In the genomic region with DNA sequence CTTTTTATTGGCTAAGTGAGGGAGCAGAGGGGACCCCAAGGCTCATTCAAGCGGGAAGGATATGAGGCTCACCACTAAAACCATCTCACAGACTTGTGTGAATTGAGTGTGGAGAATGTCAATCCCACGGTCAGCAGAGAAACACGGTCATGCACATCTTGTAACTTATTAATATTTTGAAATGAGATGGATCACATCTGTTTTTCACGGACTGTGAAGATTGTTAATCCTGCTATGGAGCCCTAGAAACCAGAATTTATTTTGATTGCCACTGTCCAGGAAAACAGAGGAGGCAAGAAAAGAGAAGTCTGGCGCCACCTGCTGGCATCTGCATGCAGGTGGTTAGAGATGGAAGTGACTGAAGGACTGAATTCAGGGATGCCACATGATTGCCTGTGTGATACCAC, we compare ENCODE assay signal across 9 mouse cellular contexts. TPM values are rescaled to one million over a fixed set of nuclear protein-coding genes. Genes with fewer than 3 reads are reported as not detected.
A peak's percentile ranks its signal among the peaks of the same experiment; 100 is the strongest.
DNase-seq lines count a peak whose midpoint lies in the region; ATAC-seq and TF ChIP-seq lines count a peak whose summit lies in the region.
"Had no signal": no experiment of that assay in that cellular context is flagged by ENCODE, and none has a peak within 500 bp of the region (broad histone marks: within the 10 kb centered on the region; RNA-seq: fewer than 3 reads in every experiment).

No protein-coding gene starts in this region.

- H3K4me1 ChIP-seq in cortical plate, adult 2 months (ENCODE audit: control insufficient read depth, insufficient read depth, low read length), result no peaks in the 10 kb centered on the region
- H3K4me1 ChIP-seq in kidney, embryonic 15.5 days, result no peaks in the 10 kb centered on the region
- H3K4me1 ChIP-seq in limb, embryonic 14.5 days (ENCODE audit: control insufficient read depth, insufficient read depth, low read length), result no peaks in the 10 kb centered on the region
- no peaks in the 10 kb centered on the region for H3K4me1 ChIP-seq in neural tube, embryonic 13.5 days (replicated peaks)

- TF ChIP-seq POLR2A in cortical plate, adult 2 months (IDR thresholded peaks at IDR 0.05; ENCODE audit: extremely low read depth, insufficient read depth, low read length), result no peak
- no peak for TF ChIP-seq POLR2A in limb, embryonic 14.5 days (IDR thresholded peaks at IDR 0.05; ENCODE audit: borderline replicate concordance, extremely low read depth, insufficient read depth, insufficient read length)

- no peak overlapping the region for H3K4me2 ChIP-seq in kidney, embryonic 15.5 days
- no peak overlapping the region for H3K4me2 ChIP-seq in limb, embryonic 14.5 days (replicated peaks; ENCODE audit: low read depth, low read length, severe bottlenecking)
- no peak overlapping the region for H3K4me2 ChIP-seq in neural tube, embryonic 13.5 days

- 22% methylated on average over 5 of the region's 5 CpGs for WGBS in kidney, embryonic 15.5 days
- 36% methylated on average over 5 of the region's 5 CpGs for WGBS in limb, embryonic 14.5 days
- 39% methylated on average over 5 of the region's 5 CpGs for WGBS in neural tube, embryonic 13.5 days

- H3K9me3 ChIP-seq in kidney, embryonic 15.5 days (replicated peaks), result no peaks in the 10 kb centered on the region
- H3K9me3 ChIP-seq in limb, embryonic 14.5 days (ENCODE audit: control insufficient read depth, low read length), result no peaks in the 10 kb centered on the region
- no peaks in the 10 kb centered on the region for H3K9me3 ChIP-seq in neural tube, embryonic 13.5 days

- H3K27ac ChIP-seq in cortical plate, adult 2 months (ENCODE audit: insufficient read depth, low read length), result no peak overlapping the region
- no peak overlapping the region for H3K27ac ChIP-seq in kidney, embryonic 15.5 days
- no peak overlapping the region for H3K27ac ChIP-seq in limb, embryonic 14.5 days (replicated peaks; ENCODE audit: low read depth, low read length)
- no peak overlapping the region for H3K27ac ChIP-seq in neural tube, embryonic 13.5 days (replicated peaks)

- no peaks in the 10 kb centered on the region for H3K27me3 ChIP-seq in kidney, embryonic 15.5 days
- H3K27me3 ChIP-seq in limb, embryonic 14.5 days (ENCODE audit: control insufficient read depth, insufficient read depth, low read length), result no peaks in the 10 kb centered on the region
- H3K27me3 ChIP-seq in neural tube, embryonic 13.5 days, result no peaks in the 10 kb centered on the region

- no peak overlapping the region for H3K4me3 ChIP-seq in cortical plate, adult 2 months (ENCODE audit: insufficient read depth, low read length)
- no peak overlapping the region for H3K4me3 ChIP-seq in kidney, embryonic 15.5 days (replicated peaks)
- no peak overlapping the region for H3K4me3 ChIP-seq in limb, embryonic 14.5 days (replicated peaks; ENCODE audit: low read length)
- H3K4me3 ChIP-seq in neural tube, embryonic 13.5 days, result no peak overlapping the region

- H3K36me3 ChIP-seq in kidney, embryonic 15.5 days, result no peaks in the 10 kb centered on the region
- H3K36me3 ChIP-seq in limb, embryonic 14.5 days (ENCODE audit: control insufficient read depth, insufficient read depth, low read length), result no peaks in the 10 kb centered on the region
- H3K36me3 ChIP-seq in neural tube, embryonic 13.5 days, result no peaks in the 10 kb centered on the region

- TF ChIP-seq CTCF in cortical plate, adult 2 months (IDR thresholded peaks at IDR 0.05; ENCODE audit: extremely low read depth, insufficient read depth, low read length), result peak; percentile 78

- DNase-seq in B cell, adult 2 months, result peak; percentile 26
- peak; percentile 52 to 67 for DNase-seq in adrenal gland, adult 18-20 months (ENCODE audit: low spot score in 2 of 2)
- DNase-seq in gastrocnemius, postnatal 10 days, result peak; percentile 74
- peak; percentile 79 for DNase-seq in limb, embryonic 14.5 days (ENCODE audit: low spot score)
- peak; percentile 28 for DNase-seq in thymus, postnatal 0 days (ENCODE audit: low spot score)

- ATAC-seq in kidney, embryonic 15.5 days (replicated peaks; ENCODE audit: low FRiP score), result peak; percentile 89; the same call in 1 of the 2 replicates
- ATAC-seq in limb, embryonic 14.5 days (ENCODE audit: low FRiP score, low read depth), result peak; percentile 76
- ATAC-seq in neural tube, embryonic 13.5 days (ENCODE audit: low read depth), result peak; percentile 72

- H3K9ac ChIP-seq in kidney, embryonic 15.5 days, result no peak overlapping the region
- H3K9ac ChIP-seq in limb, embryonic 14.5 days (ENCODE audit: low read depth, low read length, severe bottlenecking), result no peak overlapping the region
- H3K9ac ChIP-seq in neural tube, embryonic 13.5 days, result no peak overlapping the region

RNA-seq across cellular contexts. Expression of a gene that starts 19.1 kb away (rescaled TPM):
- total RNA-seq in adrenal gland, adult 18-20 months (2021), result not detected
- not detected in 2 replicates for polyA plus RNA-seq in cortical plate, adult 2 months (2012; rRNA removed)
- not detected for total RNA-seq in gastrocnemius, postnatal 10 days (2021)
- 0.10 and 2.1 TPM in 2 replicates for polyA plus RNA-seq in kidney, embryonic 15.5 days (2015; fragmentation: Nextera tagmentation; extraction: Ambion mirVana)
- polyA plus RNA-seq in limb, embryonic 14.5 days (2012; rRNA removed), result 0.04 TPM in 1 of 2 replicates, not detected in the other
- polyA plus RNA-seq in limb, embryonic 14.5 days (2014; fragmentation: Nextera tagmentation; extraction: Ambion mirVana), result 0.12 TPM in 2 replicates
- not detected in 2 replicates for polyA plus RNA-seq in neural tube, embryonic 13.5 days (2015; fragmentation: Nextera tagmentation; extraction: Ambion mirVana)
- not detected in 2 replicates for polyA plus RNA-seq in thymus, postnatal 0 days (2015; fragmentation: Nextera tagmentation; extraction: Ambion mirVana)

RNA-seq across cellular contexts. Expression of a gene that starts 35.5 kb away (rescaled TPM):
- total RNA-seq in adrenal gland, adult 18-20 months (2021), result not detected
- polyA plus RNA-seq in cortical plate, adult 2 months (2012; rRNA removed), result not detected in 2 replicates
- not detected for total RNA-seq in gastrocnemius, postnatal 10 days (2021)
- not detected in 2 replicates for polyA plus RNA-seq in kidney, embryonic 15.5 days (2015; fragmentation: Nextera tagmentation; extraction: Ambion mirVana)
- not detected in 2 replicates for polyA plus RNA-seq in limb, embryonic 14.5 days (2012; rRNA removed)
- polyA plus RNA-seq in limb, embryonic 14.5 days (2014; fragmentation: Nextera tagmentation; extraction: Ambion mirVana), result not detected in 2 replicates
- polyA plus RNA-seq in neural tube, embryonic 13.5 days (2015; fragmentation: Nextera tagmentation; extraction: Ambion mirVana), result not detected in 2 replicates
- not detected in 2 replicates for polyA plus RNA-seq in thymus, postnatal 0 days (2015; fragmentation: Nextera tagmentation; extraction: Ambion mirVana)
- polyA plus RNA-seq: stomach, embryonic 16.5 days had no signal

Comparison
In these comparisons a context has a peak if more than half of its experiments do, and no peak if none do; other contexts are left out.
1. DNase-seq: peak in every context shown above with its lines; median percentile 79 in limb, embryonic 14.5 days; 74 in gastrocnemius, postnatal 10 days; 60 in adrenal gland, adult 18-20 months; 28 in thymus, postnatal 0 days; 26 in B cell, adult 2 months.